Mouse (Mus musculus) liver, embryonic 14.5 days (tissue): ENCODE measurements around the gene Srp9.

Experiments
- CTCF ChIP-seq: IDR thresholded peaks from 2 replicates; pipeline ENCODE4 v1.5.1; 2016; ENCODE audit warnings: antibody characterized with exemption, low read depth, control low read depth
- EP300 ChIP-seq: IDR thresholded peaks from 2 replicates; pipeline ENCODE4 v1.6.1; 2016; ENCODE audit warnings: antibody characterized with exemption, low read depth

DNA sequence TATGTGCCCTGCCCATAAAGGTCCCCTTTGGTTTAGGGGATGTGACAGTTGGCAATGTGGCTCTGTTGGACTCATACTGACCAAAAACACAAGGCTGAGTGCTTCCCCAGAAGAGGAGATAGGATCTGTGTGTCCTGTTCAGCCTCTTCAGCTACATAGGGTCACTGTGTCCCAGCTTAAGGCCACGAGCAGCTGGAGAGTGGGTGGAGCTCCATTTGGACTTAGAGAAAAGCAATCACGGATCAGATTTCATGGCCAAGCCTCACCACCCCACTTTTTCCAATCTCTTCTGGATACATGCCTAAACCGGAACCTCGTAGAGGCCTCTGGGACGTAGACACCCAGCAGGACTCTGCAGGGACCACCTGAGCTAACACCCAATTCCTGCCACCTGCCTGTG, 25.5 kb upstream of the Srp9 start:
- no peak for TF ChIP-seq CTCF
- no peak for TF ChIP-seq EP300
